Mouse (Mus musculus): ENCODE data around the gene Ric8b.
A peak's percentile ranks its signal among the peaks of the same experiment; 100 is the strongest.

Ric8b gene

DNA sequence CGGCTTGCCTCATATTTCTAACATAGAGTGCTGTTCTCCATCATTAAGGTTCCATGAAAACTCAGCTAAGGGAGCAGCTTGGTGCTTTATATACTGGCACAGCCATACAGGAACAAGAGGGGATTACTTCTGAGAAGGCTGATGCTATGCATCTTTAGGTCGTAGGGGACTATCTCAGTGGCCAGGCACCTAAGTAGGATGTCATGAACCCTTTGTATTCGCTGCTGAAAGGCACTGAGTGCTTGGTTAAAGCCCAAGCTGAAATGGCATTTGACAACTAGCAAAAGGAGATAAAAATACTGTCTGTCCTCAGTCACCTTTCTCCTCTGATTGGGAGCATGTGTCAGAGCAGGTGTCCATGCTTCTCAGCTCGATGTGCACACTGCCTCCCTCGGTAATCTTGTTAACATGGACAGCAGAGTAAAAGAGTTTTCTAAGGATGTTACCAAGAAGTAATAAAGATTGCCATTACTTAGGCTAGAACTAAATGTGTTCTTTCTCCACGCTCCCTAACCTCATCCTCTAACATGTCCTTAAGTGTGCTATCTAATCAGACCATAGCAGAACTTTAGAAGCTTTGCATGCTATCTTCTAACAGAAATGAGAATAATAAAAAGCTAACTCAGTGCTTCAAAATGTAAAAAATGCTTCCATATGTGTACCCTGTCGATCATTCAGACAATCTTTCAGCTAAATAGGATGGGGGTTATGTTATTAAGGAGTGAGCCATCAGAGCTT is 89.3 kb downstream of the Ric8b start:
- DNase-seq (ENCODE audit: low read depth, low spot score): no peak

DNA sequence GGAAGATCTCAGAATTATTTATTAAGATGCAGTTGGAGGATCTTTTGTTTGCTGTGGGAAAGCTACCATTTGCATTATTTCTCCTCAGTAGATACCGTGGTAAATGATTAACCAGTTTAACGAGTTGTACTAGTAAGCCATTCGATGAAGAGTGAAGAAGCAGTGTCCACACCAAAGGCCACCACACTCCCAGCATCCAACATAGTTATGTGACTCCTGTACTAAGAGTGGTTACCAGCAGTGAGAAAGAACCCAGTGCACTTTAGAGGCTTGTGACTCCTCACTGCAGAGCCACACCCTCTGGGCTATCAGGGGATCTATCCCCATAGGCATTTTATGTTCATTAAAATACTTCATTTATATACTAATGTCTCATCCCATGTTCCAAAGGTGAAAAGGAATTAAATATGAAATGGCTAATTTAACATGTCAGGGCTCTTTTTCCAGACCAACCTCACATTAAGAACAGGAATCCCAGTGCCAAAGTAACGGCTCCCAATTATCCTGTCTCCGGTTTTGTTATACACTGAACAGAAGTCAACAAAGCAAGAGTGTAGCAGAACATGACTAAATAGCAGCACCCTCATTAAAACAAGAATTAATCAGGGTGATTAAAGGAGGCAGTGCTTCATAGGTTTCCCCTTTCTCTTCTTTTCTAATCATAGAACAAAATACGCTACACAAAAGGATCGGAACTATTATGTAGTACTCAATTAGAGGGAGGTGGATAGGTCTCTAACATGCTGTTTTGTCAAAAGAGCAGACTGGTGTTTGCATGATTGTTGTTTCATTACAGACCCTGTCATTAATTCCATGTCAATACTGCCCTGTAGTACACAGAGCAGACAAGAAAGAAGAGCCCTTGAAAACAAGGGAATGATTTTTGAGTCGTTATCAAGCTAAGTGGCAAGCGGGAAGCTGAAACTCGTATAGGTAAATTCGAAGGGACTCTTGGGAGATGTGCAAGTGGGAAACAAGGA is 90.7 kb downstream of the Ric8b start:
- no peak for DNase-seq (ENCODE audit: low read depth, low spot score)

DNA sequence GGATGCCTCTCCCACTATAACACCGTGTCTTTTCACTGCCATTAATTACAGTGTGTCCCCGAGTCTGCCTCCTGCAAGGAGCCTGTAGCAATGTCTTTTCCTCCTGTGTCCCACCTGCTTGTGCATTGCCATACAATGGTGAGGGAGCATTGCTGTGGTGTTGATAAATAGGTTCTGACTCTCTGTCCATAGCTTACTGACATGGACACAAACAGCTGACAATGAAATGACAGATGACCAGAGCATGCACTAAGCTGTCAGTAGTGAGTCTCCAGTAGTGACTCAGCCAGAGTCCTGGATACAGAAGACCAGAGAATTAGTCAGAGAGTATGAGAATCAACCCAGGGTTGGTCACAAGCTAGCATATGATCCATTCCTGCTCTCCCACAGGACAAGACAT is 93.7 kb downstream of the Ric8b start:
- DNase-seq (ENCODE audit: low read depth, low spot score): no peak

DNA sequence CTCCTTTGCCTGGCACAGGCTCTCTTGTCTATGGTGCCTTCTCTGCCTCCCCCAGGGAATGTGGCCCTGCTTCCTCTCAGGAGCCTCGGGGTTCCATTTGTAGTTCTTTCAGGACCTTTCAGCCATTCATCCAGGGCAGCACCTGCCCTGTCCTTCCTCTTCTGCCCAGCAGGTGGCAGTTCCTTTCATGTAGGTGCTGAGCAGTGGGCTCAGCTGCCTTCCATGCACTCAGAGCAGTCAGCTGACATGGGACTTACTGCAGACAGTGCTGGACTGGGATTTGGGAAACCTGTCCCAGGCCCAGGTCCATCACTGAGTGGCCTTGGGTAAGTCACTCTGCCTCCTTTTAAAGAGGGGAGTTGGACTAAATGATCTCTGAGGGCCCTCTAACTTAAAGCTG is 96.0 kb downstream of the Ric8b start:
- peak; percentile 82 for DNase-seq (ENCODE audit: low read depth, low spot score)

DNA sequence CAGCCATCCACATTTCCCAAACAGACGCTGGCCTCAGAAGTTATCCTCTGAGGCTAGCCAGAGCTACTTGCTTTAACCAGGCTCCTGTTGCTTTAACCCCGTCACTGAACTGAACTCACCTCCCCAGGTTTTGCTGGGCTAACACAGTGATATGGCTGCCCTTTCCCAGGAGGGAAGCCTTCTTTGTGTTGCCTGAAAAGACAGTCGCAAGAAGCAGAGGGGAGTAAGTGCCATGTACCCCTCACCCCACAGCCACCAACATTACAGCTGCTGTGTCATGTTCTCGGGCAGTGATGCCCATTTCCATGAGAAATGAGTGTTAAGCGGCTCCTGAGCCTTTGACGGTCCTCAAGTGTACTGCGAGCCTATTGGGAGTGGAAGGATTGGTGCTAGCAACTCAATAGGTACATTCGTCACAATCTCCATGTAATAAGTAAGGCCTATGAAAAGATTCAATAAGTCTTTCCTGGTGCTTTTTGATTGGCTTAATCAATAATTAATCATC is 96.6 kb downstream of the Ric8b start:
- DNase-seq (ENCODE audit: low read depth, low spot score): no peak

DNA sequence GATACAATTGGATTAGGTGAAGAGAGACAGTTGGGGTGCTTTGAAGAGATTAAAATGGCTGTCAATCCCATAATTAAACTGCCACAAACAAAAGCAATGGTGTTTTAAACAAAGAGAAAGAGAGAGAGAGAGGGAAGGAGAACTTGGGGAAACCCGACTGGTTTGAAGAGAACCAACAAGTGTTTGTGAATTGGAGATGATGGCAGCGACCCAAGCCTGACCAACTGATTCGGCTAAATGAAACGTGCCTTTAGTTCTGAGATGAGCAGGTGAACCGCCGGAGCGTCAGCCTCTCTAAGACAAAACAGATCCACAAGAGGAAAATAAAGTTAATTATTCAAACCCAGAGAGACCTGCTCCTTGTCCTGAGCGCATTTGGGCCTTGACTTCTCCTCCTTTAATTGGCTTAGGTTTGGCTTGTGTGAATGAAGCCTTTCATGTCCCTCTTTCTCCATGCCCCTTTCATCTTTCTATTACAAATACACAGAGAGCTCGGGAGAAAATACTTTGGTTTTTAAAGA is 97.1 kb downstream of the Ric8b start:
- DNase-seq (ENCODE audit: low read depth, low spot score): no peak

DNA sequence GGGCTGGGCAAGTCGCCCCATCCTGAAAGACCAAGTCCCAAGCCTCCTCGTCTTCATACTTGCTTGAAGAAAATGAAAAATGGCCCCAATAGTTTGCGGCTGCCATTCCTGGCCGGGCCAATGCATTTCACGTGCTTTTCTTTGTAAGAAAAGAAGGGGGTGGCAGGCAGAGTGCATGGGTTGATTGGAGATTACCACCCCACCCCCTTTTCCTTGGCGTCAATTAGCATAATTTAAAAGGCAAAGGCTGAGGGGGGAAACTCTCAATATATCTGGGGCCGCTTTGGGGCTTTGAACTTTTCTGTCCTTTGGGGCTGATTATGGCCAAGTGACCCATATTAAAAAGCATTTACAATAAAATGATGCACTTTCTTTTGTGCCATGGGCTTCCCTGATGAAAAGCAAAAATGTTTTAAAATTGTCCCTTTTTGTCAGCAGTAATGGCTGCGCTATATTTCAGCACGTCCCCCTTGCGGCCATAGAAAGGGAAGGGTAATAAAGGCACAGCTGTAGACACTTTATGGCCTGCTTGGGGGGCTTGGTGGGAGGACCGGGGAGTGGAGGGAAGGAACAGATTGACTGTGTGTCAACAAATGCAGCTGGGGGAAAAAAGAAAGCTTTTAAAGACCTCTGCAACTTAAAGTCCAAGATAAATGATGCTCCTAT is 105.4 kb downstream of the Ric8b start:
- DNase-seq (ENCODE audit: low read depth, low spot score): no peak

DNA sequence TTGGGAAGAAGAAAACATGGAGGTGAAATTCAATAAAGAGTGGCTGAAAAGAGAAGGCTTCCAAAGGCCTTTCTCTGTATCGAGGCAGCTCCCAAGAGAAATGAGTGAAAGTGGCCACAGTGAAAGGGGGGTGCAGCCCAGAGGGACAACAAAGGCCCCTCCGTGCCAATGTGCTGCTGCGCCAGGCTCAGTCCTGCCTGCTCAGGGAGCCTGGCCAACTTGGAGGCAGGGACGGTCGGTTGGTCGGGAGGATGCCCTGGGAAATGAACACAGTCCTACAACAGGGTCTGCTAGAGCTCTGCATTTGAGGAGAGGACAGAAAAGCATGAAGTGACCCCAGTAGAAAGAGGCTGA is 105.9 kb downstream of the Ric8b start:
- DNase-seq (ENCODE audit: low read depth, low spot score): no peak

DNA sequence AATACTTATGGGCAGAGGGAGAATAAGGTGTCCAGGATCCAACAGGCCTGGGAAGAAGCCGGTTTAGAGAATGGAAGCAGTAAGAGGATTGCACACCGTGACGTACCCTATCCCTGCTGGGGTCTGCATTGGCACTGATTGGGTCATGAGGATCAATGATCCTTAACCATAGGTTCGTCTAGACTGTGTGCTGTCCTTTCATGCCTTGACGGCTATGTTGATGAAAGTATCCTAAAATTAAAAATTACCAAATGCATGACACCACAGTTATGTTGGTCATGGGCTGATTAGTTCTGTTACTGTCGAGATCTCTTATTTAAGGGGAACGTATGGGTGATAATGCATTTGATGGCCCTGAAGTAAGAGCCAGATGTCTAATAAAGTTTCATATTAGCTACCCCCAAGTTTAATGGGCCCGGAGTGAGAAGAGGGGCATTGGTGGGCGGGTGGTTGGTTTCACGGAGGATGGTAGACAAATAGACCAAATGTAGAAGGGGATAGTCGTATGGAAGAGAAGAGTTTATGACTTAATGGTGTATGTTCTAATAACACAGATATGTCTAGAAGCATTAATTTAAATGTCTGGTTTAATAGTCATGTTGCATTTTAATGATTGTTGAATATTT is 108.5 kb downstream of the Ric8b start:
- no peak for DNase-seq (ENCODE audit: low read depth, low spot score)

DNA sequence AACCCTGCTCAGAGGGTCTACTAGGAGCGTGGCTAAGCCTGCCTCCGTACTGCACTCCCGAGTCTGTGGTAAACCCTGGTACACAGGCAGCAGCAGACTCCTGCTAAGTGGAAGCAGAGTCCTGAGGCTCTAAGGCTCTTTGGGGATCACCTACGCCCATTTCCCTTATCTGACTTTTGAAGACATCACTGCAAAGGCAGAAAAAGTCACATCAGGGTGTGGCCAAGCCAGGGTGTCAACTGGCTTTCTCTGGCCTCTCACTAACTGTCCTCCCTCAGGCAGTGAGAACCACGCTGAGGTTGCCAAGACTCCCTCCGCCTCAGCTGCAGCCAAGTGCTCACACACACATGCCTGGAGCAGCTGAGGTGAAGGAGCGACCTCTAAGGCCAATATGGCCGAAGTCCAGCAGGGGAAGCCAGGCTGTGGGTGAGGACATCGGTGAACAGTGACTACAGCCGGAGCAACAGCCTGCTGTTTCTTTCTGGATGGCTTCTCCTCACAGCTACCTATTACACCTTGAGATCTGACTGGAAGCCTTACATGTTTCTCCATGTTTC is 110.3 kb downstream of the Ric8b start:
- no peak for DNase-seq (ENCODE audit: low read depth, low spot score)

DNA sequence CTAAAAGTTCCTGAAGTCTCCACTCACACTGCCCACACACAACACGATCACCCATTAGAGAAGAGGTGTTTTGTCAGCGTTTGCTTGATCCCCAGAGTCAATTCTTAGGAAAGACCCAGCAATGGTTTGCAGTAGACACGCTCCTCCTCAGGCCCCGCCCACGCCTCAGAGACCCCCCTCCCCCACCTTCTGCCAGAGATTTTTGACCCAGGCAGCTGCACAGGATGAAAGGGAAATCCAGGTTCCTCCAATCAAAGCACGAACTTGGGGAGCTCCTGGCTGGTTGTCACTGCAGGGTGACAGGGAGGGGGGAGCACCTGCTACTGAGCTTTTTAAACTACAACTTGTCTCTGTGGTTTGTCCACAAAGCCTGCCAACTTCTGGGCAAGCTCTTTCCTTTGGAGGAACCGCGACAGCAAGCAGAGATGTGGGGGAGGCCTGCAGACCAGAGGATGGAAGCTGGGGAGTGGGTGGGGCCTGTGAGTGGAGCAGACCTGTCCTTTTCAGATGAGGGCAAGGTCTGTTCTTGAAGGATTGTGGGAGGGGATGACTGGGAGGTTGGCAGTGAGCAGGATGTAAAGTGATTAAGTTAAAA is 117.8 kb downstream of the Ric8b start:
- peak; percentile 73 for DNase-seq (ENCODE audit: low read depth, low spot score)

DNA sequence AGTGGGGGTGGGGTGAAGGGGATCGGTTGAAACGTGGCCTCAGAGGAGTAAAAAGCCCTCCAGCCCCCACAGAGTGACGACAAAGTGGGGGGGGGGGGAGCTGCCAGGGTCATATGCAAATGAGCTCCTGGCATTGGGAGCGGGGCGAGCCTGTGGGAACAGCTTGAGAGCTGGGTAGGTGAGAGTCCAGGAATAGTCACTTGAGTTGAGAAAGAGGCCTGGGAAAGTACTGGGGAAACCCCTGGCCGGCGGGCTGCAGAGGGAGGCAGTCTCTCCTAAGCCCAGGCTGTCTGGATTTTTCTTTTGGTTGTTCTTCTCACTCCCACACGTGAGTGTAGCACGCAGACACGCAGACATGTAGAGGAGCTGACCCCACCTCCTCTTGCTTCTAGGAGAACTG is 120.7 kb downstream of the Ric8b start:
- DNase-seq (ENCODE audit: low read depth, low spot score): no peak

DNA sequence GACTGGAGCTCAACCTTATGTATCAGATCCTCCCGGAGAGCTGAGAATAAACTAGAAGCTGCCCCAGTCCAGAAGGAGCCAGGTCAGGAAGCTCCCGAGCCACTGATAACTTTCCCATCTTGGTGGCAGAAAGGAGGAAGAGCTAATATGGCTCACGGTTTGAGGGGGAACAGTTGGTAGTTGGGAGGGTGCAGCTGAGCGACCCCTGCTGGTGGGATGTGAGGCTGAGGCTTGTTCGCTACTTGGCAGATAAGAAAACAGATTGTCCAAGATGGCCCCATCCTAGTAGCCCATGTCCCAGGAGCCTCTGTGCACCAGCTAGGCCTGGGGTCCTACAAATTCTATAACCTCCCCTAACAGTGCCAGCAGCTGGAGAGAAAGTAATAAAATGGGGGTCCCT is 121.4 kb downstream of the Ric8b start:
- DNase-seq (ENCODE audit: low read depth, low spot score): peak; percentile 66

DNA sequence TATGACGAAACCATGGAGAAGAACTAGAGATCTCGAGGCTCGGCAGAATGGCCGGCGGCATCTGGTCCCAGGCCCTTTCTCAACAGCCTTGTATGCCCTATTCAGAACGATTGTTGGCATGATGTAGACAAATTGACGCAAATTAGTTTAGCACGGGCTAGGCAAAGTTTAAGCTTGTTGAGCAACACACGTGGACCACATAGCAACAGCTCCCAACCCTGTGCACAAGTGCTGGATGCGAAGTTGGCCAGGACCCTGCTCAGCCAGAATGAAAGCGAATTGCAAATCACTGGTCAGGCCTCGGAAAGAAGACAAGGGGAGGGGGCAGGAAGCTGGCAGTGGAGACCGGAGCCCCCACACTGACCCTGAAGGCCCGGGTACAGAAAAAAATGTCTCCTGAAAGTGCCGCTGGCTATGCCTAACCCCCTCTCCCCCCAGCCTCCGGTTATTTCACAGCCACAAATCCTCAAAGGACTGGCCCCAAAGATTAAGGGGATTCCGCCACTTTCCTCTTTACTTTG is 126.8 kb downstream of the Ric8b start:
- DNase-seq (ENCODE audit: low read depth, low spot score): peak; percentile 47

DNA sequence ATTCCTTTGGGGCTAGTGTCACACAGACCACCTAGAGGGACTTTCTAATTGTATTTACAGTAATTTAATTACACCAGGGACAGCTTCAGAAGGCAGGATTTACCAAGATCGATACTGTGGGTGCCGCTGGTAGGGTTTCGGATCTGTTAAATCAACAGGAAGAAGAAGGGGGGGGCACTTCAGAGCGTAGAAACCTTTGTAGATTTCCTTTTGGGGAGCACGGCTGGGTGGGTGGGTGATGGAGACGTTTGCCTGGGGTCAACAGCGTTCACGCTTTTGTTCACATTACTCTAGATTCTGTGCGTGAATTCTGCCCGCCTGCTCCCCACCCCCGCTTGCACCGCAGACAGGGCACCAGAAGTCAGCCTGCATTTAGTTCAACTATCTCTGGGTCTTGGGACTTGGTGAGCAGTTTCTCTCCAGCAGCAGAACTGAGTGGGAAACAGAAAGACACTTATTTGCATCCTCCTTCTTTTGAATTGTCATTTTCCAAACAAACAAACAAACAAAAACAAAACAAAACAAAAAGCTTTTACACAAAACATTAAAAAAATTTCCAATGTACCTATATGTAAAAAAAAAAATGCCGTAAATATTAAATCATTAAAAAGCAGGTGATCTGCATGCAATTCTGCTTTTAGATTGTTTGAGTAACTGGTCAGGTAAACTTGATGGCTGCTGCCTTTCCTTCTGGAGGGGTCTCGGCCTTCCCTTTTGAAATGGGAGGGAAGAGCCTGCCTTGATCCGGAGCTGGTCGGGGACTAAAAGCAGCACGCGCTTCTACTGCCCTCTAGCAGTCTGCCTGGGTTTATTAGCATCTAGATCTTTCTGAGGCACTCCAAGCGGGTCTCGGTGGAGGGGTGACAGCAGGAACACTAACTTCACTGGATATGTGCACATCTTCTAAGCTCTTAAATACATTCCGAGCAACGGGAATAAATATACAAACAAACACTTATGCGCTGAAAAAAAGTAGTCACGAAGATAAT is 127.6 kb downstream of the Ric8b start:
- peak; percentile 85 for DNase-seq (ENCODE audit: low read depth, low spot score)

DNA sequence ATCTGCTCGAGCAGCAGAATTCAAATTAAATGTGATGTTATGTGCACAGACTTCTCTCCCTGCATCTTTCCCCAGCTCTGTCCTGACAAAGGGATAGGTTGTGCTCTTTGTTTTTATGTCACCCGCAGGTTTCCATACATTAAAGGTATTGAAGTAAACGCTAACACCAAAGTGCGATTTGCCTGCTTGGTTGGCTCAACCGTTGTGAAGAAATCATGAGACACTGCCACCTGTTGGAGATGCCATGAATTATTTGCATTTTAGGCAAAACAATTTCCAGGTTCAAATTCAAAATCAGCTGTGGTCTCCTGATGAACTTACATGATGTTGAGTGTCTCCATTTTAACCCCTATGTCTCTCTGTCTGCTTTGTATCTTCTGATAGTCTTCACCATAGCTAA is 129.2 kb downstream of the Ric8b start:
- DNase-seq (ENCODE audit: low read depth, low spot score): no peak

DNA sequence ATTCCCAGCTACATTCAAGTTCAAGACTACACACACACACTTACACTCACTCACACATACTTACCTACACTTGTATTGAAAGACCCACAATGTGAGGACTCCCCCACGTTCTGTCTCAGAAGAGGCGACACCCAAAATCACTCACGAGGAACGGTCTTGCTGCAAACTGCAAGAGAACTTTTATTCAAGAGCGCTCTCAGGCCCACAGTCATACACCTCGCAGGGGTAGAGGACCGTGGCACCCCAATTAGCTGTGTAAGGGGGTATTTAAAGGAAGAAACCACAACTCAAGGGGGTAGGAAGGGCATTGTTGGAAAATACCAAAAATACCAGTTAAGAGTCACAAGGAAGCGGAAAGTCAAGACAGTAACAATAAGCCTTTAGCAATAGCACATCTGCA is 130.6 kb downstream of the Ric8b start:
- DNase-seq (ENCODE audit: low read depth, low spot score): peak; percentile 57

DNA sequence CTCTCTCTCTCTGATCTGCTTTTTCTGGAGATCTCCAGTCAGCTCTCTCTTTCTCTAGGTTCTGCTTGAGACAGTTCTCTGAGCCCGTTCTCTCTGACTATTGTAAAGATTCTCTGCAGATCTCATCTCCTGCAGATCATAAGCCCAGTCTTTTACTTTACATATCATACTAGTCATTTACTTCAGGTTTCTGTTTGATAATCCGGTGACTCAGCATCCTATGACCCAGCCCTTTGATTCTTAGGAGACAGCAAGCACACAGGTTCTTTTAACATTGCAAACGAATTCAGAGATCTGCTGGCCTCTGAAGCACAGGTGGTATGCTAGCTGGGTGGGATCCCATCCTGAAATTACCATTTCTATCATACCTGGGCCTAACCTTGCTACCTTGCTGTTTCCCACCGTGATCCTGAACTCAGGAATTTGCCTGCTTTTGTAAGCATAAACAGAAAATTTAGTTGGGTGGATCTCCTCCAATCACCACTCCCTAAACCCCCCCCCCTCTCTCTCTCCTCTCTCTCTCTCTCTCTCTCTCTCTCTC is 133.3 kb downstream of the Ric8b start:
- DNase-seq (ENCODE audit: low read depth, low spot score): peak; percentile 93

DNA sequence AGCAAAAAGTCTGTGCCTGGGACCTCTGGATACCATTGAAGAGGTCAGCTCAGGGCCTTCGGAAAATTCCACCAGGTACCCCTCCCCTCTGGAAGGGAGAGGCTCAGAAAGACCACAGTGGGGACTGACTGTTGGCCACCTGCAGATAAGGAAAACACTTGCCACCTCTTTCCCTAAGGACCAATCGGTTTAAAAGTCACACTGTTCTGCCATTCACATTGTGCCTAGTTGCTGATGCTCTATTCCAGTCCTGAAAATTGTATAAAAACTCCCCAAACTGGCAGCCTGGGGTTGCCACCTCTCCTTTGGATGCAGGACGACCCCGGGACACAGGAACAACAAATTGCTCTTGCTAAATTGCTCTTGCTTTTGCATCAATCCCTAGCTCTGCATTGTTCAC is 135.0 kb downstream of the Ric8b start:
- peak; percentile 73 for DNase-seq (ENCODE audit: low read depth, low spot score)
